Comparison of ENCODE assay signal across 8 mouse cellular contexts in genomic region chr19:60811098-60812035, GRCm38 (mm10). TPM values are rescaled to one million over a fixed set of nuclear protein-coding genes. Genes with fewer than 3 reads are reported as not detected.
A peak's percentile ranks its signal among the peaks of the same experiment; 100 is the strongest.
DNase-seq lines count a peak whose midpoint lies in the region; ATAC-seq lines count a peak whose summit lies in the region.

Gene Fam45a (plus strand): TSS chr19:60811585.

- peak within 1 kb of the TSS; percentile 52; the same call in 1 of the 2 replicates for H3K27ac ChIP-seq in forebrain, embryonic 14.5 days (ENCODE audit: low read depth, low read length)
- H3K27ac ChIP-seq in neural tube, embryonic 15.5 days (replicated peaks) = peak within 1 kb of the TSS; percentile 81

- peak within 1 kb of the TSS; percentile 62 for H3K4me2 ChIP-seq in forebrain, embryonic 14.5 days (ENCODE audit: low read length)
- peak within 1 kb of the TSS; percentile 70 for H3K4me2 ChIP-seq in neural tube, embryonic 15.5 days

- peak within 1 kb of the TSS; percentile 70 for H3K4me3 ChIP-seq in forebrain, embryonic 14.5 days (ENCODE audit: low read depth, low read length)
- peak within 1 kb of the TSS; percentile 74 for H3K4me3 ChIP-seq in neural tube, embryonic 15.5 days (replicated peaks)

- 3% methylated on average over 35 of the region's 45 CpGs for WGBS in forebrain, embryonic 14.5 days
- 2% methylated on average over 41 of the region's 45 CpGs for WGBS in neural tube, embryonic 15.5 days

- intact Hi-C loops in heart, postnatal 14 days (cut with DNase I) = loop anchor here (2.0 kb wide), 1 partner anchor 21 kb away; the partner anchor contains the start of gene Eif3a

- H3K9ac ChIP-seq in forebrain, embryonic 14.5 days (ENCODE audit: low read length) = peak within 1 kb of the TSS; percentile 84
- H3K9ac ChIP-seq in neural tube, embryonic 15.5 days (replicated peaks) = peak within 1 kb of the TSS; percentile 72

- DNase-seq in ES-CJ7 (ENCODE audit: low read depth, low spot score) = peak; percentile 93
- DNase-seq in cerebellum, adult 11 months = peak; percentile 86
- peak; percentile 95 for DNase-seq in forebrain, embryonic 14.5 days (ENCODE audit: low spot score)
- DNase-seq in heart, postnatal 14 days = peak; percentile 89 to 93
- peak; percentile 92 for DNase-seq in layer of hippocampus, adult 11-12 months (ENCODE audit: low spot score)
- peak; percentile 95 to 96 for DNase-seq in lung, adult 18-20 months
- peak; percentile 92 for DNase-seq in testis, postnatal 14 days (ENCODE audit: low spot score)

- H3K4me1 ChIP-seq in forebrain, embryonic 14.5 days (ENCODE audit: control insufficient read depth, insufficient read depth, low read length) = peaks cover 8% of the 10 kb centered on the region
- H3K4me1 ChIP-seq in neural tube, embryonic 15.5 days = peaks cover 17% of the 10 kb centered on the region

- no peaks in the 10 kb centered on the region for H3K9me3 ChIP-seq in forebrain, embryonic 14.5 days (replicated peaks; ENCODE audit: control insufficient read depth, low read length)
- H3K9me3 ChIP-seq in neural tube, embryonic 15.5 days (replicated peaks) = no peaks in the 10 kb centered on the region

- peak; percentile 100 for ATAC-seq in forebrain, embryonic 14.5 days
- ATAC-seq in neural tube, embryonic 15.5 days (ENCODE audit: low FRiP score) = peak; percentile 100

- no peaks in the 10 kb centered on the region for H3K27me3 ChIP-seq in forebrain, embryonic 14.5 days (replicated peaks; ENCODE audit: control insufficient read depth, insufficient read depth, low read length)
- H3K27me3 ChIP-seq in neural tube, embryonic 15.5 days (replicated peaks) = no peaks in the 10 kb centered on the region

- peaks cover 7% of the 10 kb centered on the region for H3K36me3 ChIP-seq in forebrain, embryonic 14.5 days (ENCODE audit: control insufficient read depth, insufficient read depth, low read length)
- peaks cover 13% of the 10 kb centered on the region for H3K36me3 ChIP-seq in neural tube, embryonic 15.5 days

RNA-seq across cellular contexts. Expression of gene Fam45a, which starts in this region (rescaled TPM):
- 49.7 and 54.1 TPM in 2 replicates for polyA plus RNA-seq in forebrain, embryonic 14.5 days (2014; fragmentation: Nextera tagmentation; extraction: Ambion mirVana)
- 10 to 100 TPM; 15.4 to 16.9 TPM for total RNA-seq in heart, postnatal 14 days (2021)
- 40.6 and 41.5 TPM in 2 replicates for polyA plus RNA-seq in neural tube, embryonic 15.5 days (2015; fragmentation: Nextera tagmentation; extraction: Ambion mirVana)

Comparison
In these comparisons a context has a peak if more than half of its experiments do, and no peak if none do; other contexts are left out.
1. Peak in every context shown above with its lines: DNase-seq, ATAC-seq, H3K4me3 ChIP-seq and H3K27ac ChIP-seq.